Mouse (Mus musculus): ENCODE results near the gene Thbs2.

Thbs2 gene

DNA sequence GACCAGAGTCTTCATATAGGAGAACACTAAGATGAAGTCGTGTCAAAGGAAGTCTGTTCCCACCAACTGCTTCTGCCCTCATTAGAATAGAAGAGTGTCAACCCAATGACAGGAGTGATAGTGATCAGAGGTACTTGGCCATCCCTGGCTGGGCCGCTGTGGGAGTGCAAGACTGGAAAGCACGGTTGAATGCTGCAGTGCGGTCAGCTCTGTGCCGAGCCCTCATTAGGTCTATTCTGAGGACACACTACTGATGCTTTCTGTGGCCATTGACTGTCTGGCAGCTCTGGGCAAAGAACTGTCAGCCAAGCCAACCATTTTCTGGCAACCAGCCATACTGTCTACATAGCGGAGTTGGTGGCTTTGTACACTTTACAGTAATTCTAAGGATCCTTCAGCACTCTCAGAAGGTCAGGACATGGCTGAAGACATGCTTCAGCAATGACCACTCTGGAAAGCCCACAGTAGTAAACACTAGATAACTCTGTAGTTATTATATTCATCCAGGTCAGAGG lies 2.3 kb upstream of the Thbs2 start:
- CTCF ChIA-PET, result no interaction called here

DNA sequence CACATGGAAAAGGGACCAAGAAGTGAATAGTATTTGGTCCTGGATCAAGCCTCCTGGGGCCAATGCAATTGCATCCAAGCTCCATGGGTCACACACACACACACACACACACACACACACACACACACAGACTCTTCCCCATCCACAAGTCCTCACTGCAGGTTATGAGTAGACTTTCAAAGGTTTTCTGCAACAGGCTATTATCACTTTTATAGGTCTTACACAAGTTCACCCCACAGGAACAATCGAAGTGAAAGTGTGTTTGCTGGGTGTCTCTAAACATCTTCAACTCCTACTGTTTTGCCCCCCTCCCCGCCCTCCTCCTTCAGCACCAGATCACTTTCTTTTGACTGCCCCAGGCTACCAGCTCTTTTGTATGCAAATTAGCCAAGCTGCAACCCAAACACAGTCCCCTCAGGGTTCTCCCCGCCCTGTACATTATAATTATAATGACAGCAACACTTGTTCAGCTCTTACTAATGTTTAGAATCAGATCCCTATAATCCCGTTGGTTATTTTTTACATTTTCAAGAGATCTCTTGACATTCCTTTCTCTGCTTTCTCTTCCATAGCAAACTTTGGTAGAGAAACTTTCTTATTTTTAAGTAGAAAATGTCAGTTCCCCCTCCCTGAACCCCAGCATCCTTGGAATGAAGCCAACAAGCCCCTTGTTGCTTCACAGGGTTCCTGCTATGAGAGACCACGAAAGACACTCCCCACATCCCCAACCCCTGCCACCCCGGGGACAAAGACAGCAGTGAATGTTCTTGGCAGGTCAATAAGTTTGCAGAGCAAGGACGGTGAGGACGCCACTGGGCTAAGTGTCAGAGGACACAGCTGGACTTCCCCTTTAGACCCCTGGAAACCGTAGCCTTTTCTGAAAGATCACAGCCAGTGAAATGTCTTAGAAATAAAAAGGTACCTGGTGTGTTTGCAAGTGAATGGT lies 714 bp downstream of the Thbs2 start:
- CTCF ChIA-PET, result no interaction called here

DNA sequence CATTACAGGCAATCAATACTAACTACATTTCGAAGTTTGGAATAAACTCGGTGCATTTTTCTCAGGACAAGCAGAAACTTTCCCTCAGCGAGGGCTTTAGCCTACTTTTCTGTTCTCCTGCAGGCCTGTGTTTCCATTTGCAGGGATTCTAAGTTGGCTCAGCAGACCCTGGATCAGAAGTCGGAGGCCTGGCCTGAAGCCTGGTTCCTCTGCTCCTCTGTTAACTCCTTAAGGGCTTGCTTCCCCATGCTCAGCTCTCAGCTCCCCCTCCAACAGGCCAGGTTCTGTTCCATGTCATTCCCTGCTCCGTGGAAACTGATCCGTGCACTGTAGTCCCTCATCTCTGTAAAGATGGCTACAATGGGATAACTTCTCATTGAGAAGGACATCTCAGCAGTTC lies 2.1 kb downstream of the Thbs2 start:
- CTCF ChIA-PET, result no interaction called here

DNA sequence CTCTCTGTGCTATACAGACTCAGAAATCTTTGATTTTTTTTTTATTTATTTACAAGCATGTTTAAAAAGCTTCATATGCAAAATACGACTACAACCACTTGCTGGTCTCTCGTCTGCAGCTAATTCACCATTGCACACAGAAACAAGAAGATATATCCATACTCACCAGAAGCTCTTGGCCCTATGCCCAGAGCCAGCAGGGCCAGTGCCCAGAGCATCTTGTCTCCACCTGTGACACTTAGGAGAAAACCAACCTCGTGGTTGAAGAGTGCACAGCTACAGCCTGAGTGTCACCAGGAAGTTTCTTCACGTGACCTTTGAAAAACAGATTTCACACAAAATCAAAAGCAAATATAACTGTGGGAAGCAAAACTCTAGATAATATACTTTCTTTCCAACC lies 2.8 kb downstream of the Thbs2 start:
- CTCF ChIA-PET, result no interaction called here

DNA sequence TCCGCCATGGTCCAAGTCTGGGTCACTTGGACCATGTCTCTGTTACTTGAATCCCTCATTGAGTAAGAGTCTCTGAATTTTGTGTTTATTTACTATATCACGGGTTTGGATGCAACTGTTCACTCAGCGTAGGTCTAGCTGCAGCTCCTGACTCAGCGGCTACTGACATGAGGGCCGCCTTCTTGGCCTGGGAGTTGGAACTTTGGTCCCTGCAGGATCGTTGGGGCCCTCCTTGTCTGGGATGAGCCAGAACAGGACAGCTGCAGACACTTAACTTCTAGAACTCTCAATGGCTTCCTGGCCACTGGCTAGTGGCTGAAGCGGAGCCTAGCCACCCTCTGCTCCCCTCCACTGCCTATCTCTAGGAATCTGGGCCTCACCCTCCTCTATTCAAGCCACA lies 11.2 kb downstream of the Thbs2 start:
- CTCF ChIA-PET, result no interaction called here

DNA sequence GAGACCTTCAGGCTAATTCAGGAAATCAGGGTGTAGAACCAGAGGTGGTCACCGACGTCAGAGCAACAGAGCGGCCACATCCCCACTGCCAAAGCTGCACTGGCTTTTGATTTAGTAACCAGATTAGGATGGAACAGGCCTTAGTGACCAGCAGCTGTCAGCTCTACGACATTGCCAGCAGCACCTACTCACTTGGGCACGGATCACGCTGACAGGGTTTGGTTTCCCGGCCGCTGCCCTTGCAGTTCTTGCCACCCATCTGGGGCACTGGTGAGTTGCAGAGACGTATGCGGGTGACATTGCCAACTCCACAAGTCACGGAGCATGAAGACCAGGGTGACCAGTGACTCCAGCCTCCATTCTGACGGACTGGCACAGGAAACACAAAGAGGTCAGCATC lies 13.0 kb downstream of the Thbs2 start:
- CTCF ChIA-PET, result no interaction called here

DNA sequence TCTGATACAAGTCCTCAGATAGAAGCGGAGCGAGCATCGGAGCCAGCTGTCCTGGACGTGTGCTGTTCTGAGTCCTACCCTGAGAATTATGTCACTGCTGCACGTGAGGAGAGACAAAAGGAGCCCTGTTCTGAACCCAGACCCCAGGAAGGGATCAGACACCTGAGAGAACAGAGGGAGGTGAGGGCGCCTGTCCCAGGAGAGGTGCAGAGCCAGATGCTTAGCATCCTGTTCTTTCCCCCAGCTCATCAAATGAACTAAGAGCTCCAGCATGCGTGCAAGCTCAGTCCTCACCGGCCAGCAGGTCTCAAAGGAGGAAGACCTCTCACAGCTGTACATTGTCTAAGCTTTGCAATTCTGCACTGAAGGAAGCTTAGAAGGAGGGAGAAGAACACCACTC lies 16.8 kb downstream of the Thbs2 start:
- CTCF ChIA-PET, result no interaction called here

DNA sequence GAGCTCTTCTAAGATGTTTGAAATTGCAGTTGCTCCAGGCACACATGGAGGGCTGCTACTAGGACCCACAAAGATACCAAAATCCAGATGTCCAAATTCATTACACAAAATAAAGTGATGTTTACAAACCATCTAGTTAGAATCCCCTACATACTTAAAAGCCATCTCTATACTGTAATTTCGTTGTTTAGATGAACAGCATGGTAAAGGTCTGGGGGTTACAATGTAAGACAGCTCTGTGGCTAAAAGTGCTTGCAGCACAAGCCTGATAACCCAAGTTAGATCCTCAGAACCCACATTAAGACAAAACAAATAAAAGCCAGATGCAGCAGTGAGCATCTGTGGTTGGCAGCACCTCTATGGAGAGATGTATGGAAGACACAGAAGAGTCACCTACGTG lies 18.5 kb downstream of the Thbs2 start:
- CTCF ChIA-PET, result no interaction called here

DNA sequence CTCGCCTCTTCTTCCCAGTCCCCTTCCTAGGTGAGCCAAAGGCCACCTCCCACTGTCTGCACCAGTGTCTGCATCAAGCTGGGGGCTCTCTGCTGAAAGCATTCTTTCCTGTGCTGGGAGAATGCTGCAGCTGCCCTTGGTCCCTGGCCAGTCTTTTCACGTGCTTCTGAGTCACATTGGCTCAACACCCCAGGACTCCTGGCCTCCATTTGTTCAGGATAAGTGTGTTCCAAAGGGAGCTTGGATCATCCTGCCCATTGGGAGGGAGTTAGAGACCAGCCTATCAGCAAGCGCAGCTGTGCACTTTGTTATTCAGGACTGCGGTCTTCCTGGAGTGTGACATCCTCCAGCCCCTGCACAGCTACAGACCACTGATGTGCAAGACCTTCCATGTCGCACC lies 21.6 kb downstream of the Thbs2 start:
- CTCF ChIA-PET, result no interaction called here

DNA sequence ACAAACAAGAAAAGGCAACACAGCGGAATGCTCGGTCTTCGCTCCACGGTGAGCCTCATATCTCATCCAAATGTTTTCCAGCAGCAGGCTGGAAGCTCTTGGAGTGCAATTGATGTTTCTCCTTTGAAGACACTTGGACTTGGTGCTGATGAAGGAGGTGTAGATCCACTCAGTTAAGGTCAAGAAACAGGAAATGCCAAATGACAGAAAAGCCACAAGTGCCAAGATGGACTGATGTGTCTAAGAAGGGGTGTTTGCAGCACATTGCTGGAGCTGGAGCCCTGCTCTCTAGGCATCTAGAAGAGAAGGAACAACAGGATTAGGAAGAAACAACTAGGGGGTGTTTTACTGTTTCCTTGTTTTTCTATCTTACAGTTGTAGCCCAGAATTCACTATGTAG lies 26.8 kb downstream of the Thbs2 start:
- CTCF ChIA-PET, result no interaction called here

DNA sequence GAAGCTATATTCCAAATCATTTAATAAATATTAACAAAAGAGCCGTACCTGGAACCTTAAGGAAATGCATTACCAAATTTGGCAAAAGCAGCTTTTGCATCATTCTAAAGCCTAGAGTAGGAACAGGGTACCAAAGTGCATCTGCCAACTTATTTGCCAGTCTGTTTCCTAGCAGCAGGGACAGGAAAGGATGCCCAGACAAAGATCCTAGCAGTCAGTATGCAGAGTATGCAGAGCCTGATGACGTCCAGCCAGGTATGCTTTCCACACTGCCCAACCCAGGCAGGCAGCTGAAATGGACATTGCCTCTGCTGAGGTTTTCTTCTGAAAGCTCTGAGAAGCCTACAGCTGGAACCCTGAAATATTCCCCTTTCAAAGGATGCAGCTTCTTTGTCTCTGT lies 27.6 kb downstream of the Thbs2 start:
- CTCF ChIA-PET, result no interaction called here

DNA sequence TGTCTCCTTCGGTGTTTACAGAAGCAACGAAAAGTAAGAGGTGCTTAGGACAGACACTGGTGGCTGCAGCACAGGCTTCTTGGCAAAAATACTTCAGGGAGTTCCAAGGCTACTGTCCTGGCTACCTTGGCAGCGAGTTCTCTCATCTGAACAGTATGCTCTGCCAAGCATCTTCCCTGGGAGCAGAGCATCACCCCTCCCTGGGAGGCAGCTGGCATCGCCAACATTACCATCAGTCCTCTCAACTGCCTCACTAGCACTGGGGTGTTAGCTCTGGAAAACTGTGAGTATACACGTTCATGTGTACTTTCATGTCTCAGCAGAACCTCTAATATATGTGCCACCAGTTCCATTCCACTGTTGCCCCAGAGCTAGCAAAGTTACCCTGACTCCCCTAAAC lies 30.7 kb downstream of the Thbs2 start:
- CTCF ChIA-PET, result no interaction called here

DNA sequence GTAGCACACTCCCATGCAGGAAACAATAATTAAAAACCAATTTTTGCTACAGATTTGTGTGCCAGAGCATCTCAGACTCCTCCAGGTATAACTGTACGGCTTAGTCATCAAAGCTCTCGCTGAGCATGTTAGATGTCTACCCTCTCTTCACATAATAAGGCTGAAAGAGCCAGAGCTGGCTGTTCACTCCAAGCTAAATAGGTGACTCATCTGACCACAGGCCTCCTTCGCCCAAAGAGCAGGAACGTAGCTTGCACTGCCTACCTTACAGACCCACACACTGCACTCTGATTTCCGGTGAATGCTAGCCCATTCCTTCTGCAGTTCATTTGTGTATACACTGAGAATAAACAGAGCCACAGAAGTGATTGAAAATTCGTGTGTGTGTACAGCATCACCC lies 31.6 kb downstream of the Thbs2 start:
- CTCF ChIA-PET, result no interaction called here

DNA sequence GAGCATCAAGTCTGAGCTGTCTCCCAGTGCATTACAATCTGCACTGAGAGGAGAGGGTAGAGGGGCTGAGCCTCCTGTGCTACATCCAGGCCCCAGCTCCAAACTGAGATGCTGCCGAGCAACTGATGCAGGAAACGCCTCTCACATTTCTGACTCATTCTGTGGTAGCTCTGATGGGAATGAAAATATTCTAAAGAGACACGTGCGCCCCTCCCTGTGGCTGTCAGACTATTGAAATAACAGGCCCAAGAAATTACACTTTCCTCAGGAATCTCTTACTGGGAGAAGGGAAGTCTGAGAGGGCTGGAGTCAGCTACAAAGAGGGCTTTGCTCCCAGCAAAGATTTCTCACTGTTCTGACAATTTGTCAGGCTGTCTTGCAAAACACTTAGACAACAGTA lies 34.3 kb downstream of the Thbs2 start:
- CTCF ChIA-PET, result no interaction called here

DNA sequence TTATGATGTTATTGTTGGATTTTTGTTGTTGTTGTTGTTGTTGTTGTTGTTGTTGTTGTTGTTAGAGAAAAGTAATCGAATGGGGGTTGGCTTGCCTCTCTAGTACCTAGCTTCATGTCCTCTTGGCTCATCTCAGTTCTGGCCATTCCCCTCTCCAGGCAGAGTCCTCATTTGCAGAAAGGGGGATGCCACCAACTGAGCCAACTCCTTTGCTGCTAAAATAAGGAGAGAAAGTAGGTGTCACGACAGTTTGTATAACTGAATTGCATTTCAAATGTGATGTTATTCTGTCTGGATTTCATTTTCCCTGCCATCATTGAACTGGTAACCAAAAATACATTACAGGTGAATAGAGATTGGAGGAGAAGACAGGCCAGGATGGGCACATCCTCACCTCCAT lies 35.9 kb downstream of the Thbs2 start:
- CTCF ChIA-PET, result no interaction called here

DNA sequence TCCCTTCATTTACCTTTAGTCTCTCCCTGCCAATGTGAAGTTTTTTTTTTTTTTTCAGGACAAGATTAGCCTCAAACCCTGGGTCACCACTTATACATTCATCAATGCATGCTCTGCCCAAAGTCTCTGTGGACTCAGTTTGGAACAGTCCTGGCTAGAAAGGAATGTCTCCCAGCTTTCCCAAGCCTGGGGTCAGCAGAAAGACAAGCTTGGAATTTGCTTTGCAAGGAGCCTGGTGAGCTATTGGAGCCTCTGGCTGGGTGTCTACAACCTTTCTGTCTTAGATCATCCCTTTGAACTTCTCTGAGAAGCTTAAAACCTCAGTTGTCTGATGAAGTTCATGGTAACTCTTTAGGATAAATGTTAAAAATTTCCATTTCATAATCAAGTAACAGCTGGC lies 36.9 kb downstream of the Thbs2 start:
- CTCF ChIA-PET, result no interaction called here

DNA sequence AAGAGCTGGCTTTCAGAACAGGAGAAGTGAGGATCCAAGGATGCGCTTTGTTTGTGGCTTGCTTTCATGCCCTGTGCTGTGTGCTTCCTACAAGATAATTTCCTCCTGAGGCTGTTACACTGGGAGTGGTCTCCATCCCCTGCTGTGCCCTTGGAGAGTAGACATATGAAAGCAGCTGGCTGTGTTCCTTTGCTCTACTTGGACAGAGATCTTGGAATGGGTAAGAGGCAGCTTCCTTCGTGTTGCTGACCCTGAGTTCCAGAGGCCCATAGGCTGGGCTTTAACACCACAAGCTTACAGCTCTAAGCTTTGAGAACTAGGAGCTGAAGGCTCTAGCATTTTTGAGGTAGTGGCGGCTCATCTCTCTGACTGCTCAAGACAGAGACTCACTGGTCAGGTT lies 39.1 kb downstream of the Thbs2 start:
- CTCF ChIA-PET, result no interaction called here

DNA sequence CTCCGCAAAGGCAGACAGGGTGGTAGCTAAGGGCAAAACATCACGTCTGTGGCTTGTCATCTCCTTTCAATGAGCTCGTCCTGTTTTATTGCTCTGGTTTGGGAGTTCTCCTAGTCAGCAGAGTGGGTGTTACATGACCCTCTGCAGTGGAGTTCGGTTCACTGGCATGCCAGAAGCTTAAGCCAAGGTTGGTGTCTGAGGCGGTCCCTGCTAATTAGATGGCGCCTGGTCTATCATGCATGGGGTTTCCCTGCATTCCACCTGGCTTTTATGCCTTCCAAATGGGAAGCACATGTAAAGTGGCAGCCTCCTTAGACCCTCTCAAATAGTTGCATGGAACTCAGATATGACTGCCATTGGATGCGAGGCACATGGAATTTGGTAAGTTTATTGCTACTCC lies 42.0 kb downstream of the Thbs2 start:
- CTCF ChIA-PET, result no interaction called here

DNA sequence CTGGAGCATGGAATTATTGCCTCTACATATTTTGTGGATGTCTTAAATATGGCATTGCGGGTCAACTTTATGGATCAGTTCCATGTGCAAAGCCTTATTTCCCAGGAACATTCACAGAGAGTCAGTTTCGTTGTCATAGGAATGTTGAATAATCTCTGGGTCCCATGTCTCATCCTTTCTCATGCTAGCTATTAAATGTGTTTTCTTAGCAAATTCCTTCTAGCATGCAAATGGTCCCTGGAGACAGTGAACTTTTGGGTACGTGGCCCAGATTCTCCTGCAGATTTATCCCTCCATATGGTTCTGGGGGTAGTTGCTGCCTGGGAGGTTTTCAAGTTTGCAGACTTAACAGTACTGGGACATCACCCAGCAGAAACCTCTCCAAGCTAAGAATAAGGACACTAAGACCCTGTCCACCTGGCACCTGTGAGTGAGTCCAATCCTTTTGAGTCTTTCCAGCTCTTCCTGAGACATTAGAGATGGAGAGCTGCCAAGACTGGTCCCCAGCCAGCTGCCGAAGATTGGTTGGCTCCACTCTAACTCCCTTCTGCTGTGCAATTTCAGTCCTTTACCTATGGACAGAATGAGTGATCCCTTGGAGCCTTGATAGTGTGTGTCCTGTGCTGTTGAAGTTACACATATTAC lies 45.9 kb downstream of the Thbs2 start:
- CTCF ChIA-PET, result no interaction called here

DNA sequence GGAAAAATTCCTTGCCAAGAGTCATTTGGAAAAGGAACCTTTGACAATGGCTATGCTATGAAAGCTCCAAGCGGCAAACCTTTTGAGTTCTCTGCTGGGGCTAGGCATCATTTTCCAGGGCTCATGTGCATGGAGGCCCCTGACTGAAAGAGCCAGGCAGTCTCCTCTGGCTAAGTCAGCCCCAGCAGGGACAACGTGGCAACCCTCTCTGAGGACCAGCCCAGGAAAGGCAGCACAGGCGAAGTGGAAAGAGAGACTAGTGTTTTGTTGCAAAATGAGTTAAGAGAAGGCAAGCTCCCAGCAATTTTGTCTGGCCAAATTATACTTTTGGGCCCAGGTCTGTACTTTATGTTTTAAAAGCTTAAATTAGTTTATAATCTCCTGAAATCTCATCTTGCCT lies 50.0 kb downstream of the Thbs2 start:
- CTCF ChIA-PET, result no interaction called here

DNA sequence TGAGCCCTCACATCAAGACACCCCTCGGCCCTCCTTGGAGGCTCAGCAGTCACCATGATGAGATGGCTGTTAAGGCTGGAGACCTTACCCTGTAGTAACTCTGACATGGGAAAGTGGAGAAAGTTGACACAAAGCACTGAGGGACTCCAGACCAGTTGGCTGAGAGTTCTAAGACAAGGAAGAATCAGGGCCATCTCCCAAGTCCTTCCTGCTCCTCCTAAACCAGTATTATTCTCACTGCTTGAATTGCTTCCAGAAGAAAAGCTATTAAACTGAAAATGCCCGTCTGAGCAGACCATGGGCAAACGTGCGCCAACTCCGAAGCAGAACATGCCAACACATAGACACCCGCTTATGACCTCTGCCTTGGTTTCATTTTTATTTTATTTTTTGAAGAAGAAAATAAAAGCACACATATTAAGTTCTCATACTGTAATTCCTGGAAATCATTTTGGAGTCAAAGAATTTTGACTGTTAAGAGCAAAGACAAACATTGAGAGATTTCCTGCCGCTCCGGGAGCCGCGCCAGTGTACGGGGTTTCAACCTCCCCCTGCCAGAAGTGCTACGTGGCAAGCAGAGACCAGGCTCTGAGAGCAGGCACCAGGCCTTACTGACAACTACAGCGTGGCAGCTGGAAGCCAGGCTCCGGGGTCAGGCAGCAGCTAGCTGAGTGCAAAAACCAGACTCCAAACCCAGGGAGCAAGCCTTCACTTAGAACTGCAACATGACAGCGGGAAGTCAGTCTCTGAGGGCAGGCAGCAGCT lies 53.5 kb downstream of the Thbs2 start:
- CTCF ChIA-PET, result no interaction called here

DNA sequence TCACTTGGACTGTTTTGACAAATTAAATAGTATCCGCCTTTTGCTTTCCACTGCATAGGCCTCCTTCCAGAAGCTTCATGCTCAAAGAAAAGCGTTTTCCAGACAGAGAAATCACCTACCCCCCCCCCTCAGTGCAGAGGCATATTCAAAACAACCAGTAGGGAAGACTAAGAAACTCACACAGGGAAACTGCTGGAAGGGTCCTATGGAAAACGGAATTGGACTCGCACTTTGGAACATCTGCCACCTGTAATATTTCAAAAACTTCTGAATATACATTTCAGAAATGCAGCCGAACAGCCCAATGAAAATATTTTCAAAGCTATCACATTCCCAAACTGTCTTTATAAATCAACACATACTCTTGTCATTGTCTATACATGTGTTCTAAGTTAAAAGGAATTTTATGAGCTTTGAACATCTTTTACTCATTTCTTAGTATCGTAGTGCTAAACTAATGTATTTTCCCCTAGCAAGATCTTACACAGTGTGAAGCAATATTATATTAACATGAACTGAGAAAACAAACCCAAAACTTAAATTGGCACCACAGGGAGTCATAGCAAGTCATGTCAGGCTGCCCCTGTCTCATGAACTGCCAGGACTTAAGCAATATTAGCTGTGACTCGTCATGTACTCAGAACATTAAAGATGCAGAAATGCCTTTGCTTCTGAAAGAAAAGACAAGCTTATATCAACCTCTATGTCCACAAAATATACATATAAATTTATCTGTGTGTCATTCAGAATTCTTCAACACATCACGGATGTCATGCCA lies 58.3 kb downstream of the Thbs2 start:
- CTCF ChIA-PET, result no interaction called here
